Mouse (Mus musculus): ENCODE results near the gene Sec14l5.

The Sec14l5 gene

GRCm38 (mm10) chr16:5147037-5147385 lies at the start of gene Sec14l5:
Gene Sec14l5, plus strand, starts transcription at chr16:5147109.
- in situ Hi-C loops (cut with MboI; ENCODE audit: low pct_unique_long_range_greater_than_20kb in 1 of 2, low sequenced_read_pairs in 2 of 2, unreplicated experiment in 1 of 2), result loop anchor here in 1 of 2 experiments (25.0 kb wide), 1 partner anchor 460 kb away; the partner anchor contains the start of gene Coro7

- in situ Hi-C loops (cut with MboI; ENCODE audit: low pct_unique_long_range_greater_than_20kb in 1 of 2, low sequenced_read_pairs in 2 of 2, unreplicated experiment in 1 of 2), result no loop called here
These were observed 45.9 kb upstream of the Sec14l5 start for GRCm38 (mm10) chr16:5101000-5101399.

GRCm38 (mm10) chr16:5109877-5110276 lies 37.0 kb upstream of the Sec14l5 start:
- in situ Hi-C loops (cut with MboI; ENCODE audit: low pct_unique_long_range_greater_than_20kb in 1 of 2, low sequenced_read_pairs in 2 of 2, unreplicated experiment in 1 of 2), result no loop called here

- in situ Hi-C loops (cut with MboI; ENCODE audit: low pct_unique_long_range_greater_than_20kb in 1 of 2, low sequenced_read_pairs in 2 of 2, unreplicated experiment in 1 of 2), result no loop called here
These were observed 35.9 kb upstream of the Sec14l5 start for GRCm38 (mm10) chr16:5111021-5111420.

- in situ Hi-C loops (cut with MboI; ENCODE audit: low pct_unique_long_range_greater_than_20kb in 1 of 2, low sequenced_read_pairs in 2 of 2, unreplicated experiment in 1 of 2), result no loop called here
These were observed 33.8 kb upstream of the Sec14l5 start for GRCm38 (mm10) chr16:5113002-5113550.

GRCm38 (mm10) chr16:5113582-5113981 lies 33.3 kb upstream of the Sec14l5 start:
- in situ Hi-C loops (cut with MboI; ENCODE audit: low pct_unique_long_range_greater_than_20kb in 1 of 2, low sequenced_read_pairs in 2 of 2, unreplicated experiment in 1 of 2), result no loop called here

GRCm38 (mm10) chr16:5119385-5119784 lies 27.5 kb upstream of the Sec14l5 start:
- in situ Hi-C loops (cut with MboI; ENCODE audit: low pct_unique_long_range_greater_than_20kb in 1 of 2, low sequenced_read_pairs in 2 of 2, unreplicated experiment in 1 of 2), result no loop called here

GRCm38 (mm10) chr16:5119845-5120244 lies 27.1 kb upstream of the Sec14l5 start:
- in situ Hi-C loops (cut with MboI; ENCODE audit: low pct_unique_long_range_greater_than_20kb in 1 of 2, low sequenced_read_pairs in 2 of 2, unreplicated experiment in 1 of 2), result no loop called here

- in situ Hi-C loops (cut with MboI; ENCODE audit: low pct_unique_long_range_greater_than_20kb in 1 of 2, low sequenced_read_pairs in 2 of 2, unreplicated experiment in 1 of 2), result no loop called here
These were observed 23.4 kb upstream of the Sec14l5 start for GRCm38 (mm10) chr16:5123476-5123875.

GRCm38 (mm10) chr16:5130196-5130595 lies 16.7 kb upstream of the Sec14l5 start:
- in situ Hi-C loops (cut with MboI; ENCODE audit: low pct_unique_long_range_greater_than_20kb in 1 of 2, low sequenced_read_pairs in 2 of 2, unreplicated experiment in 1 of 2), result loop anchor here in 1 of 2 experiments (25.0 kb wide), 1 partner anchor 443 kb away; the partner anchor contains the start of gene Coro7

GRCm38 (mm10) chr16:5130766-5131165 lies 16.1 kb upstream of the Sec14l5 start:
- in situ Hi-C loops (cut with MboI; ENCODE audit: low pct_unique_long_range_greater_than_20kb in 1 of 2, low sequenced_read_pairs in 2 of 2, unreplicated experiment in 1 of 2), result loop anchor here in 1 of 2 experiments (25.0 kb wide), 1 partner anchor 443 kb away; the partner anchor contains the start of gene Coro7

- in situ Hi-C loops (cut with MboI; ENCODE audit: low pct_unique_long_range_greater_than_20kb in 1 of 2, low sequenced_read_pairs in 2 of 2, unreplicated experiment in 1 of 2), result loop anchor here in 1 of 2 experiments (25.0 kb wide), 1 partner anchor 444 kb away; the partner anchor contains the start of gene Coro7
These were observed 15.5 kb upstream of the Sec14l5 start for GRCm38 (mm10) chr16:5131251-5131922.

- in situ Hi-C loops (cut with MboI; ENCODE audit: low pct_unique_long_range_greater_than_20kb in 1 of 2, low sequenced_read_pairs in 2 of 2, unreplicated experiment in 1 of 2), result loop anchor here in 1 of 2 experiments (25.0 kb wide), 1 partner anchor 445 kb away; the partner anchor contains the start of gene Coro7
These were observed 14.5 kb upstream of the Sec14l5 start, which contains the start of gene Ppl for GRCm38 (mm10) chr16:5132401-5132801. Gene Ppl, minus strand, starts transcription at chr16:5132421.

- in situ Hi-C loops (cut with MboI; ENCODE audit: low pct_unique_long_range_greater_than_20kb in 1 of 2, low sequenced_read_pairs in 2 of 2, unreplicated experiment in 1 of 2), result loop anchor here in 1 of 2 experiments (25.0 kb wide), 1 partner anchor 447 kb away; the partner anchor contains the start of gene Coro7
These were observed 12.1 kb upstream of the Sec14l5 start for GRCm38 (mm10) chr16:5134623-5135330.

GRCm38 (mm10) chr16:5135551-5136261 lies 11.2 kb upstream of the Sec14l5 start:
- in situ Hi-C loops (cut with MboI; ENCODE audit: low pct_unique_long_range_greater_than_20kb in 1 of 2, low sequenced_read_pairs in 2 of 2, unreplicated experiment in 1 of 2), result loop anchor here in 1 of 2 experiments (25.0 kb wide), 1 partner anchor 448 kb away; the partner anchor contains the start of gene Coro7

GRCm38 (mm10) chr16:5136505-5136904 lies 10.4 kb upstream of the Sec14l5 start:
- in situ Hi-C loops (cut with MboI; ENCODE audit: low pct_unique_long_range_greater_than_20kb in 1 of 2, low sequenced_read_pairs in 2 of 2, unreplicated experiment in 1 of 2), result loop anchor here in 1 of 2 experiments (25.0 kb wide), 1 partner anchor 449 kb away; the partner anchor contains the start of gene Coro7

GRCm38 (mm10) chr16:5137006-5137540 lies 9.8 kb upstream of the Sec14l5 start:
- in situ Hi-C loops (cut with MboI; ENCODE audit: low pct_unique_long_range_greater_than_20kb in 1 of 2, low sequenced_read_pairs in 2 of 2, unreplicated experiment in 1 of 2), result loop anchor here in 1 of 2 experiments (25.0 kb wide), 1 partner anchor 450 kb away; the partner anchor contains the start of gene Coro7

GRCm38 (mm10) chr16:5139741-5140140 lies 7.2 kb upstream of the Sec14l5 start:
- in situ Hi-C loops (cut with MboI; ENCODE audit: low pct_unique_long_range_greater_than_20kb in 1 of 2, low sequenced_read_pairs in 2 of 2, unreplicated experiment in 1 of 2), result loop anchor here in 1 of 2 experiments (25.0 kb wide), 1 partner anchor 452 kb away; the partner anchor contains the start of gene Coro7
